Mouse (Mus musculus) heart, embryonic 15.5 days (tissue): ENCODE results near the gene Tanc2. TPM values are rescaled to one million over a fixed set of nuclear protein-coding genes. Genes with fewer than 3 reads are reported as not detected.

Experiments
- ATAC-seq: fragments of 200-750 bp; cut with Nextera tagmentation; replicated peaks from 2 replicates; pipeline ENCODE4 v1.8.0; 2017; ENCODE audit warnings: low read depth, moderate TSS enrichment; ENCODE audit not compliant: insufficient number of reproducible peaks, insufficient read depth, low FRiP score
- H3K27ac ChIP-seq: fragments of 300-500 bp; sonication (generic); 2 replicates; pipeline ENCODE4 v1.5.1; 2015; ENCODE audit warnings: mild to moderate bottlenecking, inconsistent platforms
- H3K27me3 ChIP-seq: fragments of 300-500 bp; sonication (generic); 2 replicates; pipeline ENCODE4 v1.6.1; 2015; ENCODE audit warnings: inconsistent platforms
- H3K36me3 ChIP-seq: fragments of 300-500 bp; sonication (generic); 2 replicates; pipeline ENCODE4 v1.6.1; 2015; ENCODE audit warnings: mild to moderate bottlenecking, inconsistent platforms
- H3K4me1 ChIP-seq: fragments of 300-500 bp; sonication (generic); replicated peaks from 2 replicates; pipeline ENCODE4 v1.6.1; 2015; ENCODE audit warnings: inconsistent platforms
- H3K4me2 ChIP-seq: fragments of 300-500 bp; sonication (generic); 2 replicates; pipeline ENCODE4 v1.6.1; 2015; ENCODE audit warnings: inconsistent platforms, mild to moderate bottlenecking, moderate library complexity
- H3K4me3 ChIP-seq: fragments of 300-500 bp; sonication (generic); 2 replicates; pipeline ENCODE4 v1.5.1; 2015; ENCODE audit warnings: mild to moderate bottlenecking, inconsistent platforms
- H3K9ac ChIP-seq: fragments of 300-500 bp; sonication (generic); 2 replicates; pipeline ENCODE4 v1.6.1; 2015; ENCODE audit warnings: mild to moderate bottlenecking, inconsistent platforms
- H3K9me3 ChIP-seq: fragments of 300-500 bp; sonication (generic); replicated peaks from 2 replicates; pipeline ENCODE4 v1.6.1; 2016; ENCODE audit warnings: inconsistent platforms
- WGBS: fragments of 180-500 bp; shearing (Covaris S2); methylation state at CpG from one replicate; pipeline ENCODE4 v1.1.7; 2015; ENCODE audit warnings: mixed read lengths; 5-methylcytosine and 5-hydroxymethylcytosine counted together
- polyA plus RNA-seq: library from polyadenylated mRNA; unstranded; fragments of >200 nt; fragmentation: Nextera tagmentation; extraction: Ambion mirVana; gene quantifications from 2 replicates; pipeline ENCODE4 v1.2.1, GENCODE M21; 2015

The Tanc2 gene
- polyA plus RNA-seq, 1 experiment from 2014 or later: 12.4 TPM

GRCm38 (mm10) chr11:105758561-105759203, 168.9 kb downstream of the Tanc2 start:
- no peak for ATAC-seq
- H3K4me1 ChIP-seq: no peaks in the 10 kb centered on the region
- no peak overlapping the region for H3K9ac ChIP-seq
- no peak overlapping the region for H3K27ac ChIP-seq
- H3K27me3 ChIP-seq: no peaks in the 10 kb centered on the region
- no peaks in the 10 kb centered on the region for H3K36me3 ChIP-seq
- H3K4me2 ChIP-seq: no peak overlapping the region
- no peak overlapping the region for H3K4me3 ChIP-seq
- no peaks in the 10 kb centered on the region for H3K9me3 ChIP-seq
- 54% methylated on average over 7 of the region's 7 CpGs for WGBS

DNA sequence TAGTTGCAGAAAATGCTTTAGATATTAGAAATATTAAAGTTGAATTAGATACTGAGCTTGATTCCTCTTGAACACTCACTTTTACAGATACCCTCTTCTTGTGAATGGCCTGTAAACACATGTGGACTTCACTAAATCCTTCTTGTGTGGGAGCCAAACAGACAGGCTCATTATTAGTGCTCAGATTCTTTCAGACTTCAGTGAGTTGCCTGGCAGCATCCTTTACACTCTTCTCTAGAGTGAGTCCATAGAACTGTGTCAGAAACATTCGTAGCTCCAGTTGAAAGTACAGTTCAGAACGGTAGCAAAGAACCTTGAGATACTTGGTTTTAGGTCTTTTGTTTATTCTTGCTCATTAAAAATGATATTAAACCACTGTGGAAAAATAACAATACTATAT, 169.6 kb downstream of the Tanc2 start:
- no peaks in the 10 kb centered on the region for H3K4me1 ChIP-seq
- H3K36me3 ChIP-seq: no peaks in the 10 kb centered on the region
- H3K9ac ChIP-seq: no peak overlapping the region
- no peak for ATAC-seq
- WGBS: 86% methylated on average over 2 of the region's 2 CpGs
- H3K4me2 ChIP-seq: no peak overlapping the region
- no peaks in the 10 kb centered on the region for H3K9me3 ChIP-seq
- no peak overlapping the region for H3K4me3 ChIP-seq
- H3K27ac ChIP-seq: no peak overlapping the region
- H3K27me3 ChIP-seq: no peaks in the 10 kb centered on the region

- Histone ChIP-seq H3K27ac (no peak overlapping the region), H3K4me1 (no peaks in the 10 kb centered on the region), H3K27me3 (no peaks in the 10 kb centered on the region), H3K4me3 (no peak overlapping the region), H3K9me3 (no peaks in the 10 kb centered on the region), H3K4me2 (no peak overlapping the region), H3K9ac (no peak overlapping the region), H3K36me3 (no peaks in the 10 kb centered on the region)
- WGBS: 63% methylated on average over 4 of the region's 4 CpGs
- no peak for ATAC-seq
Measured at GRCm38 (mm10) chr11:105760346-105760745, 170.6 kb downstream of the Tanc2 start.

- ATAC-seq: no peak
- Histone ChIP-seq H3K27ac (no peak overlapping the region), H3K27me3 (no peaks in the 10 kb centered on the region), H3K9ac (no peak overlapping the region), H3K4me2 (no peak overlapping the region), H3K36me3 (peaks cover 12% of the 10 kb centered on the region; the same call in 1 of the 2 replicates), H3K4me1 (no peaks in the 10 kb centered on the region), H3K9me3 (no peaks in the 10 kb centered on the region), H3K4me3 (no peak overlapping the region)
Measured at GRCm38 (mm10) chr11:105777802-105778201, 188.0 kb downstream of the Tanc2 start.

DNA sequence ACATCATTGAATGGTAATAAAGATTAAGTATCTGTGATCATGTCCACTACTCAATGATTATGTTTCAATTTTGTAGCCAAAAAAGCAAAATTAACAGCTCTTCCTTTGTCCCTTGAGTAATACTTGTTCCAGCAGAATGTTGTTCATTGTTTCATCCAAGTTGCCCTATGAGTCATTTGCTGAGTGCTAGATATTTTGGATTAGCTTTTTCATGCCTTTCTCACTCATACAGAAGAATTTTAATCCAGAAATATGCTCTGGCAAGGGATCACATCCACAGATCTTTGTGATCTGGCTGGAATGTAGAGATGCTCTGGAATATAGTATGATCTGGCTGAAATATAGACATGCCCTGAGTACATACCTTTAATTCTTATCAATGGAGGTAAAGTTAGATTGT, 202.7 kb downstream of the Tanc2 start:
- no peak for ATAC-seq
- Histone ChIP-seq H3K4me2 (no peak overlapping the region), H3K27me3 (no peaks in the 10 kb centered on the region), H3K36me3 (peaks cover 4% of the 10 kb centered on the region; the same call in 1 of the 2 replicates), H3K27ac (no peak overlapping the region), H3K4me3 (no peak overlapping the region), H3K9ac (no peak overlapping the region), H3K4me1 (no peaks in the 10 kb centered on the region), H3K9me3 (no peaks in the 10 kb centered on the region)

- WGBS: 88% methylated on average over 3 of the region's 3 CpGs
- Histone ChIP-seq H3K4me3 (no peak overlapping the region), H3K4me2 (no peak overlapping the region), H3K36me3 (no peaks in the 10 kb centered on the region), H3K27me3 (no peaks in the 10 kb centered on the region), H3K9ac (no peak overlapping the region), H3K9me3 (no peaks in the 10 kb centered on the region), H3K4me1 (no peaks in the 10 kb centered on the region), H3K27ac (no peak overlapping the region)
- no peak for ATAC-seq
Measured at GRCm38 (mm10) chr11:105803686-105804085, 213.9 kb downstream of the Tanc2 start.

DNA sequence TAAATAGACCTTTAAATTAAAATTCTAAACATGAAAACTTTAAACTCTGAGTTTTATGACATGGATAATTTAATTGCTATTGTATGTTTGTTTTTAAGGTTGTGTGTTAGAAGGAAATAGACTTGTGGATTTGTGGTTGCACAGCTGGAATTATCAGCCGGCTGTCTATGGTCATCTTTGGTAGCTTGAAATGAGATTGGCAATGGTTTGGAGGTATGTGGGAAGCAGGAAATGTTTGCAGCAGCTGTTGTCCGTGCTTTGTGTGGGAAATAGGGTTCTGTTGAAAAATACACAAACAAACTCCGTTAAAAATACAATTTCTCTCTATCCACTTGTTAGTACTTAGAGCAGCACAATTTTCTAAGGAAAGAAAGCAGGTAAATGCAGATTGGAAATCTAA, 215.0 kb downstream of the Tanc2 start:
- ATAC-seq: no peak
- H3K4me1 ChIP-seq: no peaks in the 10 kb centered on the region

DNA sequence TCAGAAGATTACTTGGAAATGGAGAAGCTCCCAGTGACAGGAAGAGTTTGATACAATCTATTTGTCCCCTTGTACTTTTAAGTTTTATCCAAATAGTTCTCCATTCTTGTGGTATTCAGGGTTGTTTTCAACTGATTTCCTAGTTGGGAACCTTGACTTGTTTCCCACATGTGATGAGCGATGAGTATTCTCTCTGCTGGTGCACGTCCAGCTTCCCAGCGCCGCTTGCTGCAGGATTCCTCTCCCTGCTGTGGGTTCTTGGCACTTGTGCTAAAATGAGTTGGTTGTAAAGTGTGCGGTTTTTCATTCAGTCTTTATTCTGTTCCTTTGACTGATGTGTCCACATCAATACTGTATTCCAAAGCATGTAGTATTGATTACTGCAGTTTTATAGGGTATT, 217.3 kb downstream of the Tanc2 start:
- H3K27me3 ChIP-seq: no peaks in the 10 kb centered on the region
- 86% methylated on average over 5 of the region's 5 CpGs for WGBS
- no peak for ATAC-seq
- H3K4me1 ChIP-seq: no peaks in the 10 kb centered on the region
- peaks cover 7% of the 10 kb centered on the region; the same call in 1 of the 2 replicates for H3K36me3 ChIP-seq
- H3K4me2 ChIP-seq: no peak overlapping the region
- no peak overlapping the region for H3K4me3 ChIP-seq
- H3K9me3 ChIP-seq: no peaks in the 10 kb centered on the region
- no peak overlapping the region for H3K27ac ChIP-seq
- H3K9ac ChIP-seq: no peak overlapping the region

More for the DNA sequence above, 215.0 kb downstream of the Tanc2 start:
- Histone ChIP-seq H3K4me2 (no peak overlapping the region), H3K9me3 (no peaks in the 10 kb centered on the region), H3K27ac (no peak overlapping the region), H3K27me3 (no peaks in the 10 kb centered on the region), H3K9ac (no peak overlapping the region), H3K4me3 (no peak overlapping the region), H3K36me3 (no peaks in the 10 kb centered on the region)
- 52% methylated on average over 3 of the region's 3 CpGs for WGBS

- no peak for ATAC-seq
- H3K27ac ChIP-seq: no peak overlapping the region
- no peaks in the 10 kb centered on the region for H3K4me1 ChIP-seq
- H3K9me3 ChIP-seq: no peaks in the 10 kb centered on the region
- H3K4me2 ChIP-seq: no peak overlapping the region
- no peaks in the 10 kb centered on the region for H3K27me3 ChIP-seq
- H3K4me3 ChIP-seq: no peak overlapping the region
- H3K9ac ChIP-seq: no peak overlapping the region
- WGBS: 80% methylated on average over 1 of the region's 1 CpGs
- peaks cover 3% of the 10 kb centered on the region; the same call in 1 of the 2 replicates for H3K36me3 ChIP-seq
Measured at GRCm38 (mm10) chr11:105823246-105823645, 233.5 kb downstream of the Tanc2 start.

DNA sequence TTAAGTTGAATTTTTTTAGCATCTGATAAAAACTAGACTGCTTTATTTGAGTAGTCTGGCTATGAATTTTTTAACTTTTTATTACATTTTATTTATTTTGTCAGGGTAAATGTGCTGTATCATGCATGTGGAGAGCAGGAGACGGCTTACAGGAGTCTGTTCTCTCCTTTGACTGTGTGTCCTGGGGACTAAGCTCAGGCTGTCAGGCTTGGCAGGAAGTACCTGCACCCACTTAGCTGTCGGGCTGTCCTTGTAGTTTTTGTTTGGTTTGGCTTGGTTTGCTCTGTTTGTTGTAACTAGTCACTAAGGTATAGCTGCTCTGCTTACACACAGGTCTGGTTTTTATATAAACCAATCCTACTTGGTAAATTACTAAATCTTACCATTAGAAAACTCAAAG, 234.0 kb downstream of the Tanc2 start:
- no peak overlapping the region for H3K27ac ChIP-seq
- H3K4me3 ChIP-seq: no peak overlapping the region
- H3K4me2 ChIP-seq: no peak overlapping the region
- no peak overlapping the region for H3K9ac ChIP-seq
- WGBS: 60% methylated on average over 2 of the region's 2 CpGs
- H3K4me1 ChIP-seq: no peaks in the 10 kb centered on the region
- no peaks in the 10 kb centered on the region for H3K27me3 ChIP-seq
- ATAC-seq: no peak
- peaks cover 3% of the 10 kb centered on the region; the same call in 1 of the 2 replicates for H3K36me3 ChIP-seq
- H3K9me3 ChIP-seq: no peaks in the 10 kb centered on the region

- Histone ChIP-seq H3K4me2 (no peak overlapping the region), H3K9ac (no peak overlapping the region), H3K27ac (no peak overlapping the region), H3K4me3 (no peak overlapping the region), H3K36me3 (no peaks in the 10 kb centered on the region), H3K4me1 (no peaks in the 10 kb centered on the region), H3K9me3 (no peaks in the 10 kb centered on the region), H3K27me3 (no peaks in the 10 kb centered on the region)
- no peak for ATAC-seq
- WGBS: 77% methylated on average over 2 of the region's 2 CpGs
Measured at GRCm38 (mm10) chr11:105828175-105828574, 238.4 kb downstream of the Tanc2 start.

GRCm38 (mm10) chr11:105835209-105835608, 245.4 kb downstream of the Tanc2 start:
- Histone ChIP-seq H3K4me1 (peaks cover 5% of the 10 kb centered on the region), H3K36me3 (peaks cover 11% of the 10 kb centered on the region; the same call in 1 of the 2 replicates), H3K4me2 (no peak overlapping the region), H3K27ac (no peak overlapping the region), H3K4me3 (no peak overlapping the region), H3K9me3 (no peaks in the 10 kb centered on the region), H3K9ac (no peak overlapping the region), H3K27me3 (no peaks in the 10 kb centered on the region)
- 91% methylated on average over 4 of the region's 4 CpGs for WGBS
- ATAC-seq: no peak
